Mouse (Mus musculus) heart, embryonic 12.5 days (tissue): ENCODE data around the gene Psmd7. TPM values are rescaled to one million over a fixed set of nuclear protein-coding genes. Genes with fewer than 3 reads are reported as not detected.
A peak's percentile ranks its signal among the peaks of the same experiment; 100 is the strongest.

Experiments used
- ATAC-seq: fragments of 200-750 bp; cut with Nextera tagmentation; 2 replicates; pipeline ENCODE4 v1.8.0; 2017; ENCODE audit warnings: moderate TSS enrichment, moderate library complexity; ENCODE audit not compliant: insufficient number of reproducible peaks, low FRiP score
- H3K27ac ChIP-seq: fragments of 300-500 bp; sonication (generic); 2 replicates; pipeline ENCODE4 v1.5.1; 2016; ENCODE audit warnings: mild to moderate bottlenecking, moderate library complexity; ENCODE audit not compliant: poor library complexity, severe bottlenecking
- H3K27me3 ChIP-seq: fragments of 300-500 bp; sonication (generic); replicated peaks from 2 replicates; pipeline ENCODE4 v1.6.1; 2016; ENCODE audit warnings: mild to moderate bottlenecking, moderate library complexity
- H3K36me3 ChIP-seq: fragments of 300-500 bp; sonication (generic); 2 replicates; pipeline ENCODE4 v1.6.1; 2016; ENCODE audit warnings: mild to moderate bottlenecking, moderate library complexity
- H3K4me1 ChIP-seq: fragments of 300-500 bp; sonication (generic); replicated peaks from 2 replicates; pipeline ENCODE4 v1.6.1; 2016; ENCODE audit warnings: mild to moderate bottlenecking
- H3K4me2 ChIP-seq: fragments of 300-500 bp; sonication (generic); 2 replicates; pipeline ENCODE4 v1.6.1; 2016; ENCODE audit warnings: mild to moderate bottlenecking, moderate library complexity
- H3K4me3 ChIP-seq: fragments of 300-500 bp; sonication (generic); 2 replicates; pipeline ENCODE4 v1.5.1; 2016; ENCODE audit warnings: mild to moderate bottlenecking
- H3K9ac ChIP-seq: fragments of 300-500 bp; sonication (generic); 2 replicates; pipeline ENCODE4 v1.6.1; 2016; ENCODE audit warnings: mild to moderate bottlenecking, moderate library complexity
- H3K9me3 ChIP-seq: fragments of 300-500 bp; sonication (generic); replicated peaks from 2 replicates; pipeline ENCODE4 v1.6.1; 2016; ENCODE audit warnings: mild to moderate bottlenecking, moderate library complexity
- WGBS: fragments of 180-500 bp; shearing (Covaris S2); methylation state at CpG from one replicate; pipeline ENCODE4 v1.1.7; 2016; 5-methylcytosine and 5-hydroxymethylcytosine counted together
- polyA plus RNA-seq: library from polyadenylated mRNA; unstranded; fragments of >200 nt; fragmentation: Nextera tagmentation; extraction: Ambion mirVana; gene quantifications from 2 replicates; pipeline ENCODE4 v1.2.1, GENCODE M21; 2016

The Psmd7 gene
- polyA plus RNA-seq, 1 experiment from 2014 or later: 199 TPM

- H3K9me3 ChIP-seq: no peaks in the 10 kb centered on the region
- H3K36me3 ChIP-seq: no peaks in the 10 kb centered on the region
- no peak overlapping the region for H3K4me3 ChIP-seq
- H3K27ac ChIP-seq: no peak overlapping the region
- H3K4me1 ChIP-seq: no peaks in the 10 kb centered on the region
- no peak for ATAC-seq
- WGBS: 71% methylated on average over 7 of the region's 7 CpGs
- no peak overlapping the region for H3K9ac ChIP-seq
- H3K4me2 ChIP-seq: no peak overlapping the region
- no peaks in the 10 kb centered on the region; the same call in 1 of the 2 replicates for H3K27me3 ChIP-seq
Measured at GRCm38 (mm10) chr8:107608751-107609150, 20.5 kb upstream of the Psmd7 start.

GRCm38 (mm10) chr8:107603026-107603425, 14.8 kb upstream of the Psmd7 start:
- no peaks in the 10 kb centered on the region for H3K4me1 ChIP-seq
- no peaks in the 10 kb centered on the region for H3K36me3 ChIP-seq
- H3K9ac ChIP-seq: no peak overlapping the region
- H3K4me3 ChIP-seq: no peak overlapping the region
- H3K9me3 ChIP-seq: no peaks in the 10 kb centered on the region
- 6% methylated on average over 7 of the region's 7 CpGs for WGBS
- H3K27me3 ChIP-seq: peaks cover 21% of the 10 kb centered on the region; the same call in 1 of the 2 replicates
- ATAC-seq: no peak
- no peak overlapping the region for H3K4me2 ChIP-seq
- H3K27ac ChIP-seq: no peak overlapping the region

GRCm38 (mm10) chr8:107599691-107600090, 11.4 kb upstream of the Psmd7 start:
- ATAC-seq: no peak
- peaks cover 21% of the 10 kb centered on the region; the same call in 1 of the 2 replicates for H3K27me3 ChIP-seq
- WGBS: 78% methylated on average over 9 of the region's 9 CpGs
- no peak overlapping the region for H3K9ac ChIP-seq
- H3K4me2 ChIP-seq: no peak overlapping the region
- H3K27ac ChIP-seq: no peak overlapping the region
- H3K9me3 ChIP-seq: peaks cover 7% of the 10 kb centered on the region; the same call in 1 of the 2 replicates
- no peak overlapping the region for H3K4me3 ChIP-seq
- no peaks in the 10 kb centered on the region for H3K36me3 ChIP-seq
- no peaks in the 10 kb centered on the region for H3K4me1 ChIP-seq

DNA sequence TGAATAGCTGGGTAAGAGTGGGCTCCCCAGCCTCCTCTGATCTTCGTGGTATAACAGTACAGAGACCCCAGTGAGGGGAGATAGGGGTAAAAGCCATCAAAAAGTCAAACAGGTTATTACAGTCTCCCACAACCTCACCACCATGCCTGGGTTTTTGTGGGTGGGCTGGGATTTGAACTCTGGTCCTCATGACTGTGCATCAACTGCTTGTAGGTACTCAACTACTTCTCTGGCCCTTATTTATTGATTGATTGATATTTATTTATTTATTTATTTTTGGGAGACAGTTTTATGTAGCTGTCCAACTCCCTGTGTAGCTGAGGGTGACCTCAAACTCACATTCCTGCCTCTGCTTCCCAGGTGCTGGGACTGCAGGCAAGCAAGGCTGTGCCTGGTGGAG, 9.5 kb upstream of the Psmd7 start:
- H3K4me1 ChIP-seq: no peaks in the 10 kb centered on the region
- H3K27ac ChIP-seq: no peak overlapping the region
- no peak for ATAC-seq
- H3K4me3 ChIP-seq: no peak overlapping the region
- 70% methylated on average over 1 of the region's 1 CpGs for WGBS
- no peak overlapping the region for H3K9ac ChIP-seq
- no peaks in the 10 kb centered on the region for H3K36me3 ChIP-seq
- peaks cover 21% of the 10 kb centered on the region; the same call in 1 of the 2 replicates for H3K27me3 ChIP-seq
- H3K9me3 ChIP-seq: peaks cover 7% of the 10 kb centered on the region; the same call in 1 of the 2 replicates
- no peak overlapping the region for H3K4me2 ChIP-seq

DNA sequence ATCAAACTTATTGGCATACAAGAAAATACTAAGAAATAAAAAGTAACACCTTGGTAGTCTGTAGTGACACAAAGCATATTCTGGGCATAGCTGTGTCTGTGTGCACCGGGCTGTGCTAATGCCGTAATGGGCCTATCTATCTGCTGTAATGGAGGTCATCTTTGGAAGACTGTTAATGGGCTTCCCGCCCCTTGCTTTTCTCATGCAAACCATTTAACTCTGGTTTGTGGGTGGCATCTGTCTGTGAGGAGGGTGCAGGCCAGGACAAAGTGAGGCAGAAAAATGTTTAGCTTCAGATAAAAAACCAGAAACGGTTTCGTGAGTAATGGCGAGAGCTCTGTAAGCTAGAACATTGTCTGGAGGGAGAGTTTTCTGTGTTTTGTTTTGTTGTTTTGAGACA, 6.6 kb upstream of the Psmd7 start:
- H3K4me1 ChIP-seq: no peaks in the 10 kb centered on the region
- H3K27ac ChIP-seq: no peak overlapping the region
- no peak for ATAC-seq
- H3K9ac ChIP-seq: no peak overlapping the region
- no peaks in the 10 kb centered on the region for H3K36me3 ChIP-seq
- H3K4me3 ChIP-seq: no peak overlapping the region
- H3K9me3 ChIP-seq: peaks cover 7% of the 10 kb centered on the region; the same call in 1 of the 2 replicates
- 71% methylated on average over 6 of the region's 6 CpGs for WGBS
- no peak overlapping the region for H3K4me2 ChIP-seq
- peaks cover 4% of the 10 kb centered on the region; the same call in 1 of the 2 replicates for H3K27me3 ChIP-seq

- H3K27me3 ChIP-seq: no peaks in the 10 kb centered on the region
- ATAC-seq: no peak
- H3K4me1 ChIP-seq: no peaks in the 10 kb centered on the region
- 72% methylated on average over 6 of the region's 6 CpGs for WGBS
- H3K27ac ChIP-seq: no peak overlapping the region
- H3K9ac ChIP-seq: no peak overlapping the region
- no peak overlapping the region for H3K4me2 ChIP-seq
- no peaks in the 10 kb centered on the region for H3K36me3 ChIP-seq
- peaks cover 7% of the 10 kb centered on the region; the same call in 1 of the 2 replicates for H3K9me3 ChIP-seq
- H3K4me3 ChIP-seq: no peak overlapping the region
Measured at GRCm38 (mm10) chr8:107593967-107594729, 5.9 kb upstream of the Psmd7 start.

DNA sequence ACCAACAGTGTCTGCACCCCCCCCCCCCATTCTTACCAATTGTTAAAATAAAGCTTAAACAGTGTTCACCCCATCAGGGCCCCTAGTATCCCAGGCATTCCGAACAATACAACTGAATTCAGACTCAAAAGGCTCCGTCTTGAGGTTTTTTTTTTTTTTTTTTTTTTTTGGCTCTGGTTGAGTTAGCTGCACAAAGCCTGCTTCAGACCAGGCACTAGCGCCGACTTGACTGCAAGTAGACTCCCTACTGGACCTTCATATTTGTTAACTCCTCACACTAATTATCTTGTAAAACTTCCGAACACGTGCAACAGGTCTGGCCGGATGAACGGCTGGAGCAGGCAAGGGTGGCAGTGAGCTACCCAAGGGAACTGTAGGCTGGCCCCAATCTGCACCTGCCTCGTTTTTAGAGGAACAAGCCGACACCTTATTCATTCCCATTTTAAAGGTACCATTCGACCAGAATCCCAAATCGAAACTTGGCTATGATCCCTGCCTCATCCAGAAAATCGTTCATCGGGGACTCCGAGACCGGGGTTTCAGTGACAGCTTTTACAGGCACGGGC, 752 bp downstream of the Psmd7 start:
- Histone ChIP-seq H3K9me3 (no peaks in the 10 kb centered on the region), H3K4me1 (peaks cover 10% of the 10 kb centered on the region), H3K36me3 (peaks cover 39% of the 10 kb centered on the region), H3K9ac (peak overlapping the region; percentile 94), H3K27me3 (no peaks in the 10 kb centered on the region), H3K27ac (peak overlapping the region; percentile 72), H3K4me2 (peak overlapping the region; percentile 80), H3K4me3 (peak overlapping the region; percentile 88)
- no peak for ATAC-seq
- under 1% methylated on average over 17 of the region's 17 CpGs for WGBS

GRCm38 (mm10) chr8:107582136-107582535, 6.1 kb downstream of the Psmd7 start:
- 92% methylated on average over 11 of the region's 11 CpGs for WGBS
- H3K9me3 ChIP-seq: no peaks in the 10 kb centered on the region
- no peak overlapping the region for H3K4me2 ChIP-seq
- peaks cover 7% of the 10 kb centered on the region for H3K4me1 ChIP-seq
- H3K36me3 ChIP-seq: peaks cover 87% of the 10 kb centered on the region
- no peak overlapping the region for H3K4me3 ChIP-seq
- ATAC-seq: no peak
- no peak overlapping the region for H3K27ac ChIP-seq
- no peak overlapping the region for H3K9ac ChIP-seq
- no peaks in the 10 kb centered on the region for H3K27me3 ChIP-seq

DNA sequence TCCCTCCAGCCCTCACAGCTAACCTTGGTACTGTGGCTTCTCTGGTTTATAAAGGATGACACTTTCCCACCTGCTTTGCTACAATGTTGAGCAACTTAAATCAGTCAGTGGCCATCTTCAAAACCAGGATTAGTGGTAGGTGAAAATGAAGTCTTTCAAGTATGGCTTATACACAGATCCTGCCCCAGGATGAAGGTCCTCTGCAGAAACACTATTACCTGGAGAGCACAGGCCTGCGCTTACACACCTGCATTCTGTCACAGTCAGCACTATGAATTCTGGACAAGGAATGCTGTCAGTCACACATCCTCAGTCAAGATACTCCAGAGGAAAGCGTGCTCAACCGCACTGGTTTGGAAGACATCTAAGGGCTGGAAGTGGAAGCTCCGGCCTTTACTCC, 6.7 kb downstream of the Psmd7 start:
- no peak overlapping the region for H3K9ac ChIP-seq
- no peaks in the 10 kb centered on the region for H3K9me3 ChIP-seq
- H3K36me3 ChIP-seq: peaks cover 87% of the 10 kb centered on the region
- no peak overlapping the region for H3K4me3 ChIP-seq
- H3K4me1 ChIP-seq: peaks cover 3% of the 10 kb centered on the region; the same call in 1 of the 2 replicates
- no peaks in the 10 kb centered on the region for H3K27me3 ChIP-seq
- no peak overlapping the region for H3K4me2 ChIP-seq
- ATAC-seq: no peak
- 96% methylated on average over 4 of the region's 4 CpGs for WGBS
- no peak overlapping the region for H3K27ac ChIP-seq

- H3K4me1 ChIP-seq: no peaks in the 10 kb centered on the region
- no peak overlapping the region for H3K4me2 ChIP-seq
- H3K36me3 ChIP-seq: peaks cover 81% of the 10 kb centered on the region
- no peaks in the 10 kb centered on the region for H3K9me3 ChIP-seq
- WGBS: 92% methylated on average over 13 of the region's 13 CpGs
- no peak overlapping the region for H3K27ac ChIP-seq
- ATAC-seq: no peak
- H3K27me3 ChIP-seq: no peaks in the 10 kb centered on the region
- no peak overlapping the region for H3K4me3 ChIP-seq
- no peak overlapping the region for H3K9ac ChIP-seq
Measured at GRCm38 (mm10) chr8:107580879-107581278, 7.4 kb downstream of the Psmd7 start.

DNA sequence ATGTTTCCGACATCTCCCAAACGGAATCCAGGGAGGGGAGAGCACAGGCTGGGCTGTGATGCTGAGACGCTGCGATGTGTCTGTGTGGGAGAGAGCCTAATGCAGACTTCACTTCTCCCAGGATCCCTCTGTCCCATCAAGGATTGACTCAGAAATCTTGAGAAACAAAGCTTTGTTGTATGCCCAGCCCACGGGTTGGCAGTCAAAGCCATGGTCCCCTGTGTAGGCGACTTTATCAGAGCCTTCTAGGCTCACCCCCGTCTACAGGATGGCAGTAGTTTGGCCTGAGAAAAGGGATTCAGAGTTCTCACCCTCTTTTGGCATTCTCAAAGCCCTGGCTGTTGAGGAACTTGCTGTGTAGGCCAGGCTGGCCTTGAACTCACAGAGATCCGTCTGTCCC, 9.7 kb downstream of the Psmd7 start:
- Histone ChIP-seq H3K9me3 (no peaks in the 10 kb centered on the region), H3K4me2 (no peak overlapping the region), H3K4me1 (no peaks in the 10 kb centered on the region), H3K4me3 (no peak overlapping the region), H3K9ac (no peak overlapping the region), H3K27ac (no peak overlapping the region), H3K36me3 (peaks cover 58% of the 10 kb centered on the region), H3K27me3 (no peaks in the 10 kb centered on the region)
- 81% methylated on average over 8 of the region's 8 CpGs for WGBS
- ATAC-seq: no peak
